Mouse (Mus musculus): Measurements from ENCODE around the gene Lrrc29. TPM values are rescaled to one million over a fixed set of nuclear protein-coding genes. Genes with fewer than 3 reads are reported as not detected.

The Lrrc29 gene
- 4.7 TPM for polyA plus RNA-seq (2017; shearing (Covaris generic))

DNA sequence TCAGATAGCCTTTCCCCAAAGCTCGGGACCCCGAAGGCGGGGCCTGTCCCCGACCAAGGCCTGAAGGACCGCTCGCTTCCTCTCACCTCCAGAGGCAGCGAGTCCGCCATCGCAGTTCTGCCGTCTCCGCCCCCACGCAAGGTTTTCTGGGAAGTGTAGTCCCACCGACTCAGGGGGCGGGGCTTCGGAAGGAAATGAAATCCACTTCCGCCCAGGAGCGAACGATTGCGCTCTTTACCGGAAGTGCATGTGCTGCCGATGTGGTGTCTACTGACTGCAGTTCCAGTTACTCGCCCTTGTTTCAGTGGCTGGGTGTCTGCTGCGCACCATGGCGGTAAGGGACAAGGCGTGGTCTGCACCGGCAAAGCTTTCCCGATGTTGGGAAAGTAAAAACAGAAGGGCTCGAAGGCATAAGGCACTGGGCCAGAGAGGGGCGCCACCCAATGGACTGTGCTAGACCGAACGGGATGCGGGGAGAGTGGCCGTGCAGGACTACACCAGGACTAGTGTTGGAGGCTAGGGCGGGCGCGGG is at the start of gene Lrrc29, which contains the start of gene Tmem208:
Lrrc29 (minus strand) TSS at position 138 of the 532 bp plus-strand sequence.
Tmem208 (plus strand) TSS at position 214 of the 532 bp plus-strand sequence.

DNA sequence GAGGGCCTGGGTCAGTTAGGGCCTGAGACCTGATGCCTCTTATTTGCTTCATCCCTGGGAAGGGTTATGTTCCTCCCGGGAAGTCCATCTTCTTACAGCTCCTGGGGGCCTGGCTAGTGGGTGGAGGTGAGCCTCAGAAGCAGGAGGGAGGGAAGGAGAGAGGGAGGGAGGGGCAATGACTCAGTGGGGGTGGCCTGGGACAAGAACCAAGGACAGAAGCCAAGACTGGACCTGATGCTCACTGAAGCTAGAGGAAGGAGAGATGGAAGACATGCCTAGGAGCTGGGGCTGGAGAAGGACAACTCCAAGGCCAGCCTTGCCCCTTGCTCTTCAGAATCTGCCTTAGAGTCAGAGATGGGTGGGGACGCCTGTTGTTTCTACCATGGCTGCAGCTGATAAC is 47.0 kb upstream of the Lrrc29 start, which contains the start of gene Plekhg4:
Plekhg4 (plus strand) TSS at position 243 of the 400 bp plus-strand sequence.

DNA sequence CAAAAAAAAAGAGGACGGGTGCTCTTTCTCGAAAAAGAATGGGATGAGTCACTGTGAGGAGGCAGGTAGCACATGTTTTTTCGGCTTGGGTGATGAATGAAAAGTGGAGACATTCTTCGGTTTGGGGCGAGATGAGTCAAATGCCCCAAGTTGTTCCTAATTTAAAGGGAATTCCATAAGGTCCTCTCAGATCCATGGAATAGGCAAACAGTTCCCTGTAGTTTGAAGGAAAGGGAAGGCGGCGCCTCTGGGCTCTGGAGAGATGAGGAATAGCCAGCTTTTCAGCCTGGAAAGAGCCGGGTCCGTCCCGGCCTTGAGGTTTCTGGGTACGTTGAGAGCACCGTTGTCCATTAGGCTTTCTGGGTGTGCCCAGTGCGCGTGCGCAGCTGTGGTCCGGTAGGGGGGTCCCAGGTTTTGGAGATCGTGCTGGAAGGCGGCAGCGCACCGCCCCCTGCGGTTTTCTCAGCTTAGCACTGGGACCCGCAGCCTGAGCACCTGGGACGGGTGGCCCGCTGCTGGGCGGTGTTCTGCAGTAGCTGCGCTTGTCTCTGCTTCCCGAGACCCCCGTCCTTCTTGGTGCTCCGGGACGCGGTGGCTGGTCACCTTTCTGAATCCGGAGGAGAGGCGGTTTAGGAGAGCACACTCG is 22.5 kb upstream of the Lrrc29 start, which contains the start of gene Slc9a5:
Slc9a5 (plus strand) TSS at position 394 of the 646 bp plus-strand sequence.

DNA sequence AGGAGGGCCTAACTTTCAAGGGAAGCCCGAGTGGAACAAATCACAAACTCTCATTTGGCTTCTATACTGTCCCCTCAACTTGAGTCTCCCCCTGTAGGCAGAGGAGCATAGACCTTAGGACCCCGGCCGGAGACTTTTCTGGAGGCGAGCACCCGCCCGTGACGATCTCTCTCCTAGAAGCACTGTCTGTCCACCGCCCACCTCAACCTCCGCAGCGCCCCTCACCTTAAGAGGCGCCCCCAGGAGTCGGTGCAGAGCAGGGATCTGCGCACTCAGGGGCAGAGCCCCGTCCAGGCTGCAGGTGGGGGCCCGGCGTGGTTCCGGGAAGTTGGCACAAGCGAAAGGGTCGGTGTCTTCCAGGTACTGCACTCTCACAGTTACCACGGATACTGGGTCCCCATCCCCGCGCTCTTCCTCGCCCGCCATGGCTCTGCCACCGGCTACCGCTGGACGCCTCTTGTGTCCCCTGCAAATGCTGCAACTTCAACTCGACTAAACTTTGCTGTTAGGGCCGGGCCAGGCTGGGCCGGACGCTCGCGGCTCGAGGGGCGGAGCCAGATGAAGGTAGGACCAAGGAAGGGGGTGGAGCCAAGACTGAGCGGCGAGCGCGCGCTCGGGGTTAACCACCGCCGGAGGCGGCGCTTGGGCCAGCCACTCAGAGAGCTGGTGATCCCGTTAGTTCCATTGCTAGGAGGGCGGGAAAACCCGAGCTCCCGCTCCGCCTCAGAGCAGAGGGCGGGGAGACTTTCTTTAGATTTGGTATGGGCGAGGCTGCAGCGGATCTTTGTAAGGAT is 21.5 kb upstream of the Lrrc29 start, which contains the start of gene Fhod1:
Fhod1 (minus strand) TSS at position 526 of the 794 bp plus-strand sequence.

DNA sequence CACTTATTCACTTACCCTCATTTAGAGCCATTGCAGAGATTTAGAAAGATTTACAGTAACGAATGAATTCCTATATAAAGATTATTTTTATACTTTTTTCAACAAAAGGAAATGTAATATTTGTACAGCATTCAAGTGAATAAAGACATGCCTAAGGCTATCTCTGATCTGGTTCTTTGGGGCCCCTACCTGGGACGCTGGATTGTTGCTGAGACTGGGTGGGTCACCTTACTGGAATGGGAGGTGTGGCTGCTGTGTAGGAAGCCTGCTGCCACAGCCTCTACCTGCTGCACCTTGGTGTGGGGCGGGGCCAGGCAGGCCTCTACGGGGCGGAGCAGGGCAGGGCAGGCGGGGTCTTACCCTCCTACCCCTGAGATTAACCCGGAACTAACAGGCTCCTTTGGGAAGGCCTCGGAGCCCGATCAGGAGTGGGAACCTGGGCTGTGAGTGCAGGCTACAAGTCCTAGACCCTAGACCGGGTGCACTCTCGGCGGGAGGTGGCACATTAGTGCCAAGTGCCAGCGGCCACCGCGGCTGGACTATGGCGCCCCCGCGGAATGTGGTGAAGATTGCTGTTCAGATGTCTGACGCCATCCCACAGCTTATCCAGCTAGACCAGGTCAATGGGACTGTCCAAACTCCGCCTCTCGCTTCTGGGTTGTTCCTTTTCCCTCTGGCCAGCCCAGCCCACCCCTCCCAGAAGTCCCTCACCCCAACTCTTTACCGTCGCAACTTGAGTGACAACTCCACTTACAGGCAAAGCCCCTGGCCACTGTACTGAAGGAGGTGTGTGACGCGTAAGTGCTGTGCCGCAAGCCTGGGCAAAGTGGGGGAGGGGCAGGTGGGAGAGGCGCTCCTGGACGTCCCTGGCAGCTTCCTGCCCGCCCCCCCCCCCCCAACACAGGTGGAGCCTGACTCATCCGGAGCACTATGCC is 20.6 kb downstream of the Lrrc29 start, which contains the start of gene Elmo3:
Elmo3 (plus strand) TSS at position 391 of the 935 bp plus-strand sequence.

DNA sequence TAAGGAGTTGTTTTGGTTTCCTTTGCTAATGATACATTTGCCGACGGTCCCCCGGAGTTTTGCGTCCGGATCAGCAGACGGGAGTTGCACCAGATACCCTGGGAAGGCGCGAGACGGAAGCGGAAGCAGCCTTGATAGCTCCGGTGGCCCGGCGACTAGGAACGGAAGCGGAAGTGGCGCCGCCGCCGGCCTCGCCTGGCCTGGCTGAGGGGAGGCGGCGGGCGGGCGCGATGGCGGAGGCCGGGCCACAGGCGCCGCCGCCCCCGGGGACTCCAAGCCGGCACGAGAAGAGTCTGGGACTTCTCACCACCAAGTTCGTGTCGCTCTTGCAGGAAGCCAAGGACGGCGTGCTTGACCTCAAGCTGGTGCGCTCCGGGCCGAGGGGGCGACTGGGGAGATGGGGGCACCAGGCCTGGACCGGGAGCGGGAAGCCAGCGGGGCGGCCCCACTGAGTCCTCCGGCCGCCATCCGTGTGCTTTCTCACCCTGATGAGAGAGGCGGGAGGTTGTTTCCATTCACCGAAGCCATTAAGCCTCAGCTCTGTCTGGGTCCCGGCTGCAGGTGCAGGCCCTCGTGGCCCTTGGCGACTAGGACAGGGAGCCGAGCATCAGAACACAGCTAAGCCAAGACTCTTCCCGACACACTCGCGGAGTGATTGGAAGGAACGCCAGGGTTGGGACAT is 28.4 kb downstream of the Lrrc29 start, which contains the start of gene E2f4:
E2f4 (plus strand) TSS at position 153 of the 682 bp plus-strand sequence.

DNA sequence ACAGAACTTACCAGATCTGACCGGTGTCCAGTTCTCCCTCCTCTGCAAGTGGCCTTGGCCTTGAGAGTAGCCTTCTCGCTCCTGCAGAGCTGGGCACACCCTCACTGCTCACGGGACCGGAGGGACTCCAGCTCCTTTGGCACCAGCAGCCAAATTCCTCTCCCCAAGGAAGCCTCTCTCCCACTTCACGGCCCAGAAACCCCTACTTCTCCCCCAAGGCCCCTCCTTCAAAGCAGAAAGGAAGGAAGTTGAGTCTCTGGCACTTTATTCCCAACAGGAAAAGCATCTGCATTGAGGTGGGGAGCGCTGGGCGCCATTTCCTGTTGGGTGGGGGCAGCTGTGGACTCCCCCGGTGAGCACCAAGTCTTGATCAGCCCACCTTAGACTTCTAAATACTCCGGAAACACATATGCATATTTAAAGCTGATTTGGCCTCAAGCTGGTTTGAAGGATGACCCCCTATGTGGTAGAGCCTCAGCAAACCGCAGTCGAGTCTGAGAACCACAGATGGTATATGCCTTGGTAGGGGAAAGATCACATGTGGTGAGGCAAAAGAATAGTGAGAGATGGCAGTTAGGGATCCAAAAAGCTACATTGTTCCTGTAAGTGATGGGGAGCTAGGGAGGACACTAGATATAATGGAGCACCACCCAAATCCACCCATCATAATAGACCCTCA is 30.0 kb downstream of the Lrrc29 start, which contains the start of gene Exoc3l:
Exoc3l (minus strand) TSS at position 207 of the 679 bp plus-strand sequence.

DNA sequence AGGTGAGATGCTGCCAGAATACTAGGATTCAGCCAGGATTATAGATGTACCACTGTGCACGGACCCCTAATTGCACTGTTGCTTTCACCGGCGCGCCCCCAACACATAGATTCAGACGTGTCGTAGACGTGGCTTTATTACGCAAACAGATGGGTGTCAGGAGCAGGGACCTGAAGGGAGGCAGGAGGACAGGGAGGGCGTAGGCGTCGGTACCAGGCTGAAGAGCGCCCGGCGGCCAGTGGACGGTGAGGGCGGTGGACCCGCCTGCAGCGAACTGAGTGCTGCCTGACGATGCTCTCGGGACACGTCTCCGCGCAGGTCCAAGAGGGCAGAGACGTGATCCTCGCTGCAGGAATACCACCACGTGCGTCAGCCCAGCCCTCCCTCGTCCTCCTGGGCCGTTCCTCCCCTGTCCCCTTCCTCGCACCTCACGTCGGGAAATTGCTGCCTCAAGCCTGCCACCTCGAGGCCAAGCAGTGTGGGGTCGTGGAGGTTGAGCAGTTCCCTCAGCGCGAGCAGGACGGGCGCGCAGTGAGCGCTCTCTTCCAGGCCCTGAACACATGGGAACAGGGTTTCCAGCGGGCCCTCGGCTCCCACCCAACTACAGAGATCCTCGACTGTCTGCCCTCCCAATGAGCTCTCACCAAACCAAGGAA is 36.1 kb downstream of the Lrrc29 start, which contains the start of gene 4931428F04Rik:
4931428F04Rik (minus strand) TSS at position 60 of the 656 bp plus-strand sequence.

DNA sequence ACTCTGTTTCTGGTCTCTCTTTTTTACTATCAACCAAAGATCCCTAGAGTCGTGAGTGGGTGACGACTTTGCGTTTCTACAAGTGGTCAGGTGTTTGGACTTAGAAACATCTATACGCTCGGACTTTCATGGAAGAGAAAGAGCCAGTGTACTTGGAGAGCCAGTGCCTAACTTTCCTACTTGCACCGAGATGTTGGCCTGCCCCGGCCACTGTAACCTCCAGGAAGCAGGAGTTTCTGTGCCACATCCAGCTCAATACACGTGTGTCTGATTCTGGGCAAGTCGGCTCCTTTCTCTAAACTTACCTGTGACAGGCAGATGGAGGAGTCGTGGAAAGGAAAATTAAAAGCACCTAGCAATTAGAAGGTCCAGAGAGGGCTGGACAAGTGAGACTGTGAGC is 50.2 kb downstream of the Lrrc29 start, which contains the start of gene Nol3:
Nol3 (plus strand) TSS at position 301 of the 400 bp plus-strand sequence.

DNA sequence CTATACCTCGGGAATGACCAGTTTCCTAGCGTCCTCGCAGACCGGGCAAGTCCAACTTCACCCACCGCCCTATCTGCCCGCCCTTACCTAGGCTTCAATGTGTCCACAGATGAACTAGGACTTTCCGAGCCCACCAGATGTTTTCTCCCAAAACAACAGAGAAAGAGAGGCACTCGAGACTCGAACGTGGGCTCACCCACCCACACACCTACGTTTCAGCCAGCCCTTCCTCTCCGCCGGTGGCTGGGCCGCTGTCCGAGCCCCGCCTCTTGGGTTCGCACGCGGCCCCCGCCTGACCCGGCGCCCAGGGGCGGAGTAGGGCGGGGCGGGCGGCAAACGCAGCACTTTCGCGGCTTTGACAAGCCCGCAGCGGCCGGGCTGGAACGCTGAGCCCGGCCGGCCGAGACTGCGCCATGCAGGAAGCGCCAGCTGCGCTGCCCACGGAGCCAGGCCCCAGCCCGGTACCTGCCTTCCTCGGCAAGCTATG is 56.6 kb downstream of the Lrrc29 start, which contains the start of gene Hsf4:
Hsf4 (plus strand) TSS at position 341 of the 487 bp plus-strand sequence.

DNA sequence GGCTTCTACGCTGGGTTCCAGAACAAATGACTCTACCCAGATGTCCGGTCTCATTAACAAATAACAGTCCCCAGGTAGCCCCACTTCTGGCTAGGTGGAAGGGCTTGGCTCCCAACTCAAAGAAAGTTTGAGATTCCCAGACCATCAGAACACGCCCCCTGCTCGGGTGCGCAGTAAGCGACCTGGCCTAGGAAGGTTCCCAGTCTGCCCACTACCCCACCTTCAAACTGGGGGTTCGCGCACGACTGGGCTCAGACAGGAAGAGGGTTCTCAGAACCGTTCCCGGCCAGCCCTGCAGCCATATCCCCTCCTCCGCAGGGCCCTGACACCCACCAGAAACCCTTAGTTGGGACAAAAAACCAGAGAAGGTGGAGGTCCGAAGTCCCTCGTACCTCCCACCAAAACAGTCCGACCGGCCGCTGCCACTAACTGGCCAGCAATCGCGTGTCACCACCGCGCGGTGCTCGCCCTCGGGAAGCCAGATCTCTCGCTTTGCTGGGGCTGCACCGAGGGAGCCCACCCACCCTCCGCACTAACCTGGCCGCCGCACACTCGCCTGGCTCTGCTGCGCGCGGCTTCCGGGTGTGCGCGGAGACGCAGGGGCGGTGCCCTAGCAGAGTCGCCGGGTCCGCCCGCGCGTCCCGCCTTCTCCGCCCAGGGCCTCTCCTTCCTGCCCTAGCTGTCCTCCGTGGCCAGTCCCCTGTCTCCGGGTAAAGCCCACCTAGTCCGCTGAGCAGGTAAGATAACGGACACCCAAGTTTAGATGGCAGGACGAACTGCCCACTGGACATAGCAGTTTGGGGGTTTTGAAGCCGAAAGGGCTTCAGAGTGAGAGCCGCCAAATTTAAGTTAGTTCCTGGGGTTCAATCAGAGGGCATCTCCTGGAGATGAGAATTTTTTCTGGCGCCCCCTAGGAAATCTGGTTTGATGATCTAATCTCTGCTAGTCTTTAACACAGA is 61.8 kb downstream of the Lrrc29 start, which contains the start of the genes Tradd and Fbxl8:
Tradd (minus strand) TSS at position 586 of the 959 bp plus-strand sequence.
Fbxl8 (plus strand) TSS at position 625 of the 959 bp plus-strand sequence.

Other genes starting within 250 kb of the Lrrc29 start
- not detected for gene Ces3b, start 242.5 kb downstream of the Lrrc29 start, polyA plus RNA-seq (2017; shearing (Covaris generic))
- not detected for gene Ces4a, start 194.5 kb downstream of the Lrrc29 start, polyA plus RNA-seq (2017; shearing (Covaris generic))
- 118 TPM for gene Cbfb, start 155.6 kb downstream of the Lrrc29 start, polyA plus RNA-seq (2017; shearing (Covaris generic))
- 27.3 TPM for gene D230025D16Rik, start 101.1 kb downstream of the Lrrc29 start, polyA plus RNA-seq (2017; shearing (Covaris generic))
- gene B3gnt9, start 71.1 kb downstream of the Lrrc29 start, polyA plus RNA-seq (2017; shearing (Covaris generic)) = 0.92 TPM
- 80.1 TPM for gene Tradd, start 61.7 kb downstream of the Lrrc29 start, polyA plus RNA-seq (2017; shearing (Covaris generic))
- 21.7 TPM for gene Fbxl8, start 61.6 kb downstream of the Lrrc29 start, polyA plus RNA-seq (2017; shearing (Covaris generic))
- 0.80 TPM for gene Hsf4, start 56.5 kb downstream of the Lrrc29 start, polyA plus RNA-seq (2017; shearing (Covaris generic))
- not detected for gene Nol3, start 50.1 kb downstream of the Lrrc29 start, polyA plus RNA-seq (2017; shearing (Covaris generic))
- 1.3 TPM for gene 4931428F04Rik, start 36.4 kb downstream of the Lrrc29 start, polyA plus RNA-seq (2017; shearing (Covaris generic))
- gene Exoc3l, start 30.2 kb downstream of the Lrrc29 start, polyA plus RNA-seq (2017; shearing (Covaris generic)) = 1.5 TPM
- gene E2f4, start 28.6 kb downstream of the Lrrc29 start, polyA plus RNA-seq (2017; shearing (Covaris generic)) = 168 TPM
- 9.4 TPM for gene Elmo3, start 20.7 kb downstream of the Lrrc29 start, polyA plus RNA-seq (2017; shearing (Covaris generic))
- 127 TPM for gene Tmem208, start 76 bp upstream of the Lrrc29 start, polyA plus RNA-seq (2017; shearing (Covaris generic))
- gene Fhod1, start 21.7 kb upstream of the Lrrc29 start, polyA plus RNA-seq (2017; shearing (Covaris generic)) = 1.7 TPM
- 0.91 TPM for gene Slc9a5, start 22.6 kb upstream of the Lrrc29 start, polyA plus RNA-seq (2017; shearing (Covaris generic))
- not detected for gene Plekhg4, start 47.0 kb upstream of the Lrrc29 start, polyA plus RNA-seq (2017; shearing (Covaris generic))
- 0.10 TPM for gene Kctd19, start 87.2 kb upstream of the Lrrc29 start, polyA plus RNA-seq (2017; shearing (Covaris generic))
- gene Lrrc36, start 87.3 kb upstream of the Lrrc29 start, polyA plus RNA-seq (2017; shearing (Covaris generic)) = not detected
- gene Tppp3, start 145.2 kb upstream of the Lrrc29 start, polyA plus RNA-seq (2017; shearing (Covaris generic)) = 0.35 TPM
- gene Zdhhc1, start 170.6 kb upstream of the Lrrc29 start, polyA plus RNA-seq (2017; shearing (Covaris generic)) = 5.9 TPM
- not detected for gene Hsd11b2, start 192.5 kb upstream of the Lrrc29 start, polyA plus RNA-seq (2017; shearing (Covaris generic))
- gene Atp6v0d1, start 239.8 kb upstream of the Lrrc29 start, polyA plus RNA-seq (2017; shearing (Covaris generic)) = 46.7 TPM